Mouse (Mus musculus): ENCODE results near the gene Nrm. TPM values are rescaled to one million over a fixed set of nuclear protein-coding genes. Genes with fewer than 3 reads are reported as not detected.

Gene Nrm
- polyA plus RNA-seq, 1 experiment from 2014 or later: 73.3 TPM

Small RNA genes lying within 50 kb of the gene (microRNA-seq; reads per million reads assigned to microRNA genes)
- not detected for gene Gm28033

Other genes with a start within 250 kb of the Nrm start
- not detected in 2 replicates for gene Gm9573, start 234.7 kb upstream of the Nrm start, polyA plus RNA-seq (2015; fragmentation: Nextera tagmentation; extraction: Ambion mirVana)
- 1.2 and 1.3 TPM in 2 replicates for gene Mucl3, start 217.6 kb upstream of the Nrm start, polyA plus RNA-seq (2015; fragmentation: Nextera tagmentation; extraction: Ambion mirVana)
- 20.7 and 22.4 TPM in 2 replicates for gene Vars2, start 193.7 kb upstream of the Nrm start, polyA plus RNA-seq (2015; fragmentation: Nextera tagmentation; extraction: Ambion mirVana)
- 48.8 and 49.9 TPM in 2 replicates for gene Gtf2h4, start 187.6 kb upstream of the Nrm start, polyA plus RNA-seq (2015; fragmentation: Nextera tagmentation; extraction: Ambion mirVana)
- gene Ddr1, start 156.7 kb upstream of the Nrm start, polyA plus RNA-seq (2015; fragmentation: Nextera tagmentation; extraction: Ambion mirVana): 46.8 and 51.9 TPM in 2 replicates
- gene Ier3, start 39.6 kb upstream of the Nrm start, polyA plus RNA-seq (2015; fragmentation: Nextera tagmentation; extraction: Ambion mirVana): 17.9 and 21.0 TPM in 2 replicates
- 50.1 and 54.4 TPM in 2 replicates for gene Flot1, start 38.1 kb upstream of the Nrm start, polyA plus RNA-seq (2015; fragmentation: Nextera tagmentation; extraction: Ambion mirVana)
- 1,042 and 1,079 TPM in 2 replicates for gene Tubb5, start 23.0 kb upstream of the Nrm start, polyA plus RNA-seq (2015; fragmentation: Nextera tagmentation; extraction: Ambion mirVana)
- gene Mdc1, start 19.8 kb upstream of the Nrm start, polyA plus RNA-seq (2015; fragmentation: Nextera tagmentation; extraction: Ambion mirVana): 24.1 and 24.7 TPM in 2 replicates
- 21.3 and 23.4 TPM in 2 replicates for gene Ppp1r18, start 4.3 kb downstream of the Nrm start, polyA plus RNA-seq (2015; fragmentation: Nextera tagmentation; extraction: Ambion mirVana)
- gene Dhx16, start 18.5 kb downstream of the Nrm start, polyA plus RNA-seq (2015; fragmentation: Nextera tagmentation; extraction: Ambion mirVana): 42.0 and 42.1 TPM in 2 replicates
- 20.5 and 21.2 TPM in 2 replicates for gene 2310061I04Rik, start 36.1 kb downstream of the Nrm start, polyA plus RNA-seq (2015; fragmentation: Nextera tagmentation; extraction: Ambion mirVana)
- 58.3 and 63.6 TPM in 2 replicates for gene Atat1, start 48.8 kb downstream of the Nrm start, polyA plus RNA-seq (2015; fragmentation: Nextera tagmentation; extraction: Ambion mirVana)
- gene Mrps18b, start 55.1 kb downstream of the Nrm start, polyA plus RNA-seq (2015; fragmentation: Nextera tagmentation; extraction: Ambion mirVana): 73.9 and 77.5 TPM in 2 replicates
- 35.9 and 38.2 TPM in 2 replicates for gene Ppp1r10, start 55.1 kb downstream of the Nrm start, polyA plus RNA-seq (2015; fragmentation: Nextera tagmentation; extraction: Ambion mirVana)
- gene Abcf1, start 108.4 kb downstream of the Nrm start, polyA plus RNA-seq (2015; fragmentation: Nextera tagmentation; extraction: Ambion mirVana): 71.6 and 87.8 TPM in 2 replicates
- gene Gnl1, start 118.5 kb downstream of the Nrm start, polyA plus RNA-seq (2015; fragmentation: Nextera tagmentation; extraction: Ambion mirVana): 49.4 and 50.3 TPM in 2 replicates
- 29.3 and 32.4 TPM in 2 replicates for gene Prr3, start 118.9 kb downstream of the Nrm start, polyA plus RNA-seq (2015; fragmentation: Nextera tagmentation; extraction: Ambion mirVana)
- gene H2-T24, start 159.2 kb downstream of the Nrm start, polyA plus RNA-seq (2015; fragmentation: Nextera tagmentation; extraction: Ambion mirVana): 2.2 and 3.2 TPM in 2 replicates
- 6.1 and 8.4 TPM in 2 replicates for gene H2-T23, start 171.5 kb downstream of the Nrm start, polyA plus RNA-seq (2015; fragmentation: Nextera tagmentation; extraction: Ambion mirVana)
- gene H2-T22, start 181.4 kb downstream of the Nrm start, polyA plus RNA-seq (2015; fragmentation: Nextera tagmentation; extraction: Ambion mirVana): 16.1 and 18.4 TPM in 2 replicates
- gene Gm6034, start 181.6 kb downstream of the Nrm start, polyA plus RNA-seq (2015; fragmentation: Nextera tagmentation; extraction: Ambion mirVana): not detected in 2 replicates
- not detected in 2 replicates for gene Gm11127, start 197.1 kb downstream of the Nrm start, polyA plus RNA-seq (2015; fragmentation: Nextera tagmentation; extraction: Ambion mirVana)

Measured in lung, embryonic 15.5 days (tissue).